Mouse (Mus musculus) erythroblast, embryonic 14.5 days (primary cell): ENCODE measurements at regions not wholly inside any gene's neighbourhood (a gene's known extent, or its start where the extent isn't known, plus 50 kb on each side); places are given as distances from the start of the nearest gene placed in this dataset.

Experiments
- GATA1 ChIP-seq: IDR thresholded peaks from 2 replicates; pipeline ENCODE4 v1.6.1; 2012; ENCODE audit warnings: low read length, inconsistent platforms, mixed read lengths
- TAL1 ChIP-seq: IDR thresholded peaks from 3 replicates; pipeline ENCODE4 v1.6.1; 2012; ENCODE audit warnings: low read length, inconsistent platforms, mixed read lengths

DNA sequence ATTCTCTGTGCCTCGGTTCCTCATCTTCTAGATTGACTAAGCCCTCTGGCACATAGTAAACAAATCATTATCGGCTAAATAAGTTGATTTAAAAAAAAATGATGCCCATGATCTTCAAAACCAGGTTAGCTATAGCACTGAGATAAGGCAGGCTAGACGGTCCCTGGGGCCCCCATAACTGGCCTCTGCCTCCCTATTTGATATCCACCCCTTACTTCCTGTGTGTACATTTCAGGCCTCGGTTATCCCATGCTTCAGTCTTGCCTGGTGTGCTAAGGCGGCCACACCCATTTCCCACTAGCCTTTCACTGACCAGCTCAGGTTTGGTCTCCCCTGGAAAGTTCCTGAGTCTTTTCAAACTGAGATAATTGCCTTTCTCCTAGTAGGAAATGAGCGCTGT, 132.8 kb upstream of the Chd6 start:
- TF ChIP-seq GATA1: no peak
- TF ChIP-seq TAL1: no peak
